Mouse (Mus musculus) mouse trophoblast stem cell (cell line): ENCODE measurements at regions not wholly inside any gene's neighbourhood (a gene's known extent, or its start where the extent isn't known, plus 50 kb on each side); places are given as distances from the start of the nearest gene placed in this dataset.
"Not testable (repeated sequence)": the region's sequence is repeated elsewhere in the genome, so short reads cannot be mapped to it uniquely, and the experiment has no call there.

Experiments
- in situ Hi-C, 2 experiments: fragments of 300-500 bp; cut with MseI, MboI; formaldehyde crosslinking; loops; 2 replicates in 1 of 2; 3 replicates in 1 of 2; pipeline ENCODE4 v1.15.1; 2025

GRCm38 (mm10) chr10:70866737-70867136, 211.0 kb upstream of the Phyhipl start:
- in situ Hi-C loops: no loop called here

GRCm38 (mm10) chr10:70864650-70865049, 208.9 kb upstream of the Phyhipl start:
- in situ Hi-C loops: no loop called here

GRCm38 (mm10) chr10:70862022-70862335, 206.2 kb upstream of the Phyhipl start:
- in situ Hi-C loops: no loop called here

GRCm38 (mm10) chr10:70861131-70862021, 205.6 kb upstream of the Phyhipl start:
- in situ Hi-C loops: no loop called here

- in situ Hi-C loops: no loop called here
These were observed 201.5 kb upstream of the Phyhipl start for GRCm38 (mm10) chr10:70857155-70857820.

- in situ Hi-C loops: no loop called here
These were observed 200.2 kb upstream of the Phyhipl start for GRCm38 (mm10) chr10:70855948-70856347.

- in situ Hi-C loops: no loop called here
These were observed 197.8 kb upstream of the Phyhipl start for GRCm38 (mm10) chr10:70853614-70854013.

GRCm38 (mm10) chr10:70848141-70848540, 192.4 kb upstream of the Phyhipl start:
- in situ Hi-C loops: no loop called here

GRCm38 (mm10) chr10:70847341-70847882, 191.6 kb upstream of the Phyhipl start:
- in situ Hi-C loops: no loop called here

GRCm38 (mm10) chr10:70846281-70847168, 190.8 kb upstream of the Phyhipl start:
- in situ Hi-C loops: no loop called here

GRCm38 (mm10) chr10:70843848-70844247, 188.1 kb upstream of the Phyhipl start:
- in situ Hi-C loops: no loop called here

GRCm38 (mm10) chr10:70842176-70842838, 186.5 kb upstream of the Phyhipl start:
- in situ Hi-C loops: no loop called here

- in situ Hi-C loops: not testable (repeated sequence)
These were observed 185.4 kb upstream of the Phyhipl start for GRCm38 (mm10) chr10:70841179-70841578.

- in situ Hi-C loops: no loop called here
These were observed 182.4 kb upstream of the Phyhipl start for GRCm38 (mm10) chr10:70838147-70838546.

GRCm38 (mm10) chr10:70837326-70837725, 181.6 kb upstream of the Phyhipl start:
- in situ Hi-C loops: no loop called here

GRCm38 (mm10) chr10:70832616-70833015, 176.9 kb upstream of the Phyhipl start:
- in situ Hi-C loops: no loop called here

GRCm38 (mm10) chr10:70828217-70828616, 172.5 kb upstream of the Phyhipl start:
- in situ Hi-C loops: no loop called here

GRCm38 (mm10) chr10:70827522-70827921, 171.8 kb upstream of the Phyhipl start:
- in situ Hi-C loops: not testable (repeated sequence)

- in situ Hi-C loops: no loop called here
These were observed 170.9 kb upstream of the Phyhipl start for GRCm38 (mm10) chr10:70826706-70827105.

GRCm38 (mm10) chr10:70825451-70825850, 169.7 kb upstream of the Phyhipl start:
- in situ Hi-C loops: no loop called here

- in situ Hi-C loops: loop anchor here in 1 of 2 experiments (25.0 kb wide), 1 partner anchor 512 kb away; no protein-coding TSS in a partner anchor
These were observed 168.7 kb upstream of the Phyhipl start for GRCm38 (mm10) chr10:70824461-70824860.
